Mouse (Mus musculus) limb, embryonic 11.5 days (tissue): ENCODE measurements around the gene Bag6. TPM values are rescaled to one million over a fixed set of nuclear protein-coding genes. Genes with fewer than 3 reads are reported as not detected.

Experiments used
- ATAC-seq: fragments of 200-750 bp; cut with Nextera tagmentation; 2 replicates; pipeline ENCODE4 v1.8.0; 2017; ENCODE audit warnings: low read depth; ENCODE audit not compliant: insufficient number of reproducible peaks, low FRiP score, low TSS enrichment
- DNase-seq: peaks from one replicate; pipeline ENCODE4 v3.0.0-alpha.2; 2015; ENCODE audit warnings: low spot score
- H3K27ac ChIP-seq: fragments of 300-500 bp; sonication (generic); replicated peaks from 2 replicates; pipeline ENCODE4 v1.5.1; 2014; ENCODE audit warnings: low read depth, mild to moderate bottlenecking, low read length
- H3K27me3 ChIP-seq: fragments of 300-500 bp; sonication (generic); 2 replicates; pipeline ENCODE4 v1.6.1; 2014; ENCODE audit warnings: mild to moderate bottlenecking, low read length, mixed read lengths; ENCODE audit not compliant: control insufficient read depth, insufficient read depth
- H3K36me3 ChIP-seq: fragments of 300-500 bp; sonication (generic); 2 replicates; pipeline ENCODE4 v1.6.1; 2014; ENCODE audit warnings: mild to moderate bottlenecking, low read length, moderate library complexity, mixed read lengths; ENCODE audit not compliant: control insufficient read depth, insufficient read depth
- H3K4me1 ChIP-seq: fragments of 300-500 bp; sonication (generic); 2 replicates; pipeline ENCODE4 v1.6.1; 2014; ENCODE audit warnings: low read length, mixed read lengths; ENCODE audit not compliant: control insufficient read depth, insufficient read depth
- H3K4me2 ChIP-seq: fragments of 300-500 bp; sonication (generic); 2 replicates; pipeline ENCODE4 v1.6.1; 2014; ENCODE audit warnings: low read depth, mild to moderate bottlenecking, moderate library complexity; ENCODE audit not compliant: severe bottlenecking
- H3K4me3 ChIP-seq: fragments of 300-500 bp; sonication (generic); 2 replicates; pipeline ENCODE4 v1.5.1; 2014; ENCODE audit warnings: low read depth, low read length
- H3K9ac ChIP-seq: fragments of 300-500 bp; sonication (generic); 2 replicates; pipeline ENCODE4 v1.6.1; 2014; ENCODE audit warnings: mild to moderate bottlenecking, low read length
- H3K9me3 ChIP-seq: fragments of 300-500 bp; sonication (generic); 2 replicates; pipeline ENCODE4 v1.6.1; 2016; ENCODE audit warnings: low read length; ENCODE audit not compliant: control insufficient read depth
- WGBS: fragments of 180-500 bp; shearing (Covaris S2); extraction: QIAGEN DNeasy Blood & Tissue Kit; methylation state at CpG from one replicate; pipeline ENCODE4 v1.1.7; 2014; 5-methylcytosine and 5-hydroxymethylcytosine counted together
- polyA plus RNA-seq: library from polyadenylated mRNA; unstranded; fragments of >200 nt; fragmentation: Nextera tagmentation; extraction: Ambion mirVana; gene quantifications from 2 replicates; pipeline ENCODE4 v1.2.1, GENCODE M21; 2014

The Bag6 gene
- polyA plus RNA-seq, 1 experiment from 2014 or later: 104 TPM

DNA sequence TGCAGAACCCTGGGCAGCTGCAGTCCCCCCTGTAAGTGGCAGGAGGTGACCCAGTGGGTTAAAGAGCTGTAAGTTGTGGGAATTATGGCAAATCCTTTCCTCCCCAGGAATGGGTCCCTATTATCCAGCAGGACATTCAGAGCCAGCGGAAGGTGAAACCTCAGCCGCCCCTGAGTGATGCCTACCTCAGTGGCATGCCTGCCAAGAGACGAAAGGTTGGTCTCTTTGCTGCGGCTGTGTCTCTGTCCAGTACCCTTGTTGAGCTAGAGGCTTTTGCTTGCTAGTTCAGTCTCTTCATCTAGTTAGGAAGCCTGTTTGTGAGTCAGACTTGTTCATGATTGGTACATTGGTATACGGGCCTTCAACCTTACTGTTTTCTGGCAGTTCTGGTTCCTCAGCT lies 11.2 kb downstream of the Bag6 start:
- no peaks in the 10 kb centered on the region; the same call in 1 of the 2 replicates for H3K9me3 ChIP-seq
- H3K27ac ChIP-seq: no peak overlapping the region
- H3K36me3 ChIP-seq: peaks cover 69% of the 10 kb centered on the region
- H3K4me3 ChIP-seq: no peak overlapping the region
- no peak overlapping the region for H3K9ac ChIP-seq
- H3K4me2 ChIP-seq: no peak overlapping the region
- DNase-seq: no peak
- no peaks in the 10 kb centered on the region for H3K4me1 ChIP-seq
- ATAC-seq: no peak
- H3K27me3 ChIP-seq: no peaks in the 10 kb centered on the region
- 92% methylated on average over 5 of the region's 5 CpGs for WGBS

DNA sequence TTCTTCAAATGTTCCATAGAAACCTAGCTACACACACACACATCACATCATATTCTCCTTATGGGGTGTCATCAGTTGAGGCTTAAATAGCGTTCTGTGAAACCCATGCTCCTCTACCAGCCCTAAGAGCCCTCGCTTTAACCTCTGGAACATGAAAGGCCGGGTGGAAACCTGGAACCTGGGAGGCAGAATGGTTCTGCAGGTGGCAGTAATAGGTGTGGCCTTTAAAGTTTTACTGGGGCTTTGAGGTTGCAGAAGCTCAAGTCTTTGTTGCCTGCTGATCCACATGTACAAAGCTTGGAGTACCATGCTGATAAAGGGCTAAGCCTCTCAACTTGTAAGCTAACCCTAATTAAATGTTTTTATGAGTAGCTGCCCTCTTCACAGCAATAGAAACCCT lies 12.4 kb downstream of the Bag6 start:
- no peak overlapping the region for H3K4me3 ChIP-seq
- H3K9ac ChIP-seq: no peak overlapping the region
- H3K27ac ChIP-seq: no peak overlapping the region
- H3K9me3 ChIP-seq: no peaks in the 10 kb centered on the region; the same call in 1 of the 2 replicates
- peaks cover 64% of the 10 kb centered on the region for H3K36me3 ChIP-seq
- H3K27me3 ChIP-seq: no peaks in the 10 kb centered on the region
- H3K4me1 ChIP-seq: no peaks in the 10 kb centered on the region
- no peak overlapping the region for H3K4me2 ChIP-seq
- WGBS: 43% methylated on average over 3 of the region's 3 CpGs
- DNase-seq: peak; percentile 50
- ATAC-seq: no peak

DNA sequence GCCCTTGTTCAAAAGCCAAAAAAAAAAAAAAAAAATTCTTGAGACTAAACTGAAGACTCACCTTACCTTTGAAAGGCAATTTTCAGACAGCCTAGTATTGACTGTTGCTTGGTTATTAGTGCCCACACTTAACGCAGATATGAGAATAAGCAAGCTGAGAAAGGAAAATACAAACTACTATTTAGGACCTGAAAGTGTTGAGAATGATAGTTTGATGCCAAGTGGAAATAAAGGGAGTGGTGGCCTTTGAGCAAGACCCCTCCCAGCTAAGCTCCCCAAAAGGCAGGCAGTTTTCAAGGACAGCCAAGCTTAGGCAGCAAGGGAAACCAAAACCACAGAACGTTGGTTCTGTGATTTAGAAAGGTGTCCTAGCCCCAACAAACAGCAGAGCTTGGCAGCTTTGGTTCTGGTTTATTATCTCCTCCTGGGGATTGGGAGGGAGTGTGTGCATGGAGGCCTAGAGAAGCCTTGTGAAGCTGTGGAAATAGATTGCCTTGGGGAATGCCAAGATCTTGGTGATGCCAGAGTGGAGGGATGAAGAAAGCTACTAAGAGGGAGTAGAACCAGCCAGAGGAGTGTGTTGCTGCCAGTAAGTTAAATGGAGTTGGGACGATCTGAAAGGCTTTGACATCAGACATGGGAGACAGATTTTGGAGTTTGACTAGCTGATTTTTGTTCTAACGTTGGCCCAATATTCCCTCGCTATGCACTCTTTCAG lies 13.1 kb downstream of the Bag6 start:
- Histone ChIP-seq H3K9ac (no peak overlapping the region), H3K27me3 (no peaks in the 10 kb centered on the region), H3K27ac (no peak overlapping the region), H3K36me3 (peaks cover 64% of the 10 kb centered on the region), H3K4me3 (no peak overlapping the region), H3K4me1 (no peaks in the 10 kb centered on the region), H3K4me2 (no peak overlapping the region), H3K9me3 (no peaks in the 10 kb centered on the region; the same call in 1 of the 2 replicates)
- WGBS: 75% methylated on average over 5 of the region's 5 CpGs
- no peak for ATAC-seq
- DNase-seq: no peak

- no peak overlapping the region for H3K4me3 ChIP-seq
- ATAC-seq (no peak), DNase-seq (no peak)
- H3K4me1 ChIP-seq: no peaks in the 10 kb centered on the region
- H3K9ac ChIP-seq: no peak overlapping the region
- H3K4me2 ChIP-seq: no peak overlapping the region
- H3K27me3 ChIP-seq: no peaks in the 10 kb centered on the region
- no peaks in the 10 kb centered on the region for H3K9me3 ChIP-seq
- H3K27ac ChIP-seq: no peak overlapping the region
- peaks cover 70% of the 10 kb centered on the region for H3K36me3 ChIP-seq
- whole genome bisulfite sequencing: 94% methylated on average over 4 of the region's 4 CpGs
Measured at GRCm38 (mm10) chr17:35152121-35152520, 17.1 kb downstream of the Bag6 start.

GRCm38 (mm10) chr17:35153077-35153476 lies 18.1 kb downstream of the Bag6 start:
- Histone ChIP-seq H3K36me3 (peaks cover 77% of the 10 kb centered on the region), H3K27me3 (no peaks in the 10 kb centered on the region), H3K27ac (no peak overlapping the region), H3K4me3 (no peak overlapping the region), H3K9me3 (no peaks in the 10 kb centered on the region), H3K9ac (no peak overlapping the region), H3K4me2 (no peak overlapping the region), H3K4me1 (no peaks in the 10 kb centered on the region)
- ATAC-seq (no peak), DNase-seq (no peak)
- WGBS: 93% methylated on average over 9 of the region's 9 CpGs

DNA sequence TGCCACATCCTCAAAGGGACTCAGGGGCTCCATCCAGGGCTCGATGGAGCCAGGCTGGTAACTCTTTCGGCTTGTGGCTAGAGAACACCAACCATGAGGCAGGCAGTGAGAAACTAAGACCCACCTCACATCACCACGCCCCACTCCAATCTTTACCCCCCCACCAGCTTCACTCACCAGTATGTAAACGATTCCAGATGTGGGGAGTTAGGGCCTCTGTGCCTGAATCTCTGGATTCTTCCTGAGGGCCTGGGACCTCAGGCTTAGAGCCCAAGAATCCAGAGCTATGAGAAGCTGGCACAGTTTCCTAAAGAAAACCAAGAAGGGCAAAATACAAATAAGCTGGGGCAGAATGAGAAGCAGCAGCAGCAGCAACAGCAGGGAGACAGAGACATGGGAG lies 19.0 kb downstream of the Bag6 start:
- ATAC-seq (no peak), DNase-seq (no peak)

GRCm38 (mm10) chr17:35154616-35155015 lies 19.6 kb downstream of the Bag6 start:
- Histone ChIP-seq H3K36me3 (peaks cover 87% of the 10 kb centered on the region), H3K4me2 (no peak overlapping the region), H3K9ac (no peak overlapping the region), H3K27ac (no peak overlapping the region), H3K27me3 (no peaks in the 10 kb centered on the region), H3K9me3 (no peaks in the 10 kb centered on the region), H3K4me1 (no peaks in the 10 kb centered on the region), H3K4me3 (no peak overlapping the region)
- ATAC-seq (no peak), DNase-seq (no peak)
- WGBS: 90% methylated on average over 7 of the region's 7 CpGs

More for the DNA sequence above, 19.0 kb downstream of the Bag6 start:
- Histone ChIP-seq H3K9me3 (no peaks in the 10 kb centered on the region), H3K4me3 (no peak overlapping the region), H3K27ac (no peak overlapping the region), H3K4me2 (no peak overlapping the region), H3K27me3 (no peaks in the 10 kb centered on the region), H3K36me3 (peaks cover 85% of the 10 kb centered on the region), H3K9ac (no peak overlapping the region), H3K4me1 (no peaks in the 10 kb centered on the region)
- WGBS: 74% methylated on average over 4 of the region's 4 CpGs

- peaks cover 86% of the 10 kb centered on the region for H3K36me3 ChIP-seq
- no peaks in the 10 kb centered on the region for H3K9me3 ChIP-seq
- no peak overlapping the region for H3K27ac ChIP-seq
- 92% methylated on average over 12 of the region's 12 CpGs for WGBS
- DNase-seq (no peak), ATAC-seq (no peak)
- H3K4me3 ChIP-seq: no peak overlapping the region
- H3K4me1 ChIP-seq: no peaks in the 10 kb centered on the region
- no peak overlapping the region for H3K9ac ChIP-seq
- no peak overlapping the region for H3K4me2 ChIP-seq
- H3K27me3 ChIP-seq: no peaks in the 10 kb centered on the region
Measured at GRCm38 (mm10) chr17:35155451-35155850, 20.5 kb downstream of the Bag6 start.
